9 mouse cellular contexts compared by ENCODE assay signal in the genomic region with DNA sequence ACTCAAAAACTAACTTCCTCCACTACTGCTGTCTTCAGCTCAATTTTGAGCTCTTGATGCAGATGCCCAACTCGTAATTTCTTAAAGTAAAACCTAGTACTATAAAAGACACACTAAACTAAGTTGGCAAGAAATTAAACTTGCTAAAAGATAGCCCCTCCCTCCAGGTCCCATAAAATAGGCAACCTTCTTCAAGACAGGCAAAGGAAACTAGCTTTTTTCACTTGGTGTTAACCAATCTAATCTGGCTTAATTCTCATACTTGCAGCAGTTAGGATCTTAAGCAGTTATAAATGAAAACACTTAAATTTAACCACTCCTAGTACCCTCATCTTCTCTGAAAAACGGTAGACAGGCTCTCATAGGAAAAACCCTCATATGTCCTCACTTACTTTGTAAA. TPM values are rescaled to one million over a fixed set of nuclear protein-coding genes. Genes with fewer than 3 reads are reported as not detected.
A peak's percentile ranks its signal among the peaks of the same experiment; 100 is the strongest.
DNase-seq lines count a peak whose midpoint lies in the region; ATAC-seq lines count a peak whose summit lies in the region.
"Had no signal": no experiment of that assay in that cellular context is flagged by ENCODE, and none has a peak within 500 bp of the region (broad histone marks: within the 10 kb centered on the region; RNA-seq: fewer than 3 reads in every experiment).

No protein-coding gene starts in this region.

- no peak for DNase-seq in kidney, postnatal 36 days
- DNase-seq in intestine, embryonic 14.5 days (ENCODE audit: low spot score): no peak
- DNase-seq in B cell, adult 2 months: no peak
- no peak for DNase-seq in frontal cortex, postnatal 14 days (ENCODE audit: low spot score in 2 of 2)
- DNase-seq: cerebellum, adult 11-12 months had no signal

- no peaks in the 10 kb centered on the region for H3K27me3 ChIP-seq in kidney, embryonic 14.5 days (ENCODE audit: control insufficient read depth, insufficient read depth, low read length)
- H3K27me3 ChIP-seq in embryonic facial prominence, embryonic 12.5 days: no peaks in the 10 kb centered on the region
- no peaks in the 10 kb centered on the region for H3K27me3 ChIP-seq in intestine, embryonic 14.5 days (replicated peaks; ENCODE audit: control insufficient read depth, insufficient read depth, low read length)
- no peaks in the 10 kb centered on the region for H3K27me3 ChIP-seq in midbrain, embryonic 16.5 days (ENCODE audit: control insufficient read depth, insufficient read depth, low read depth, low read length)

- H3K4me1 ChIP-seq in kidney, embryonic 14.5 days (ENCODE audit: control insufficient read depth, insufficient read depth, low read length): peaks cover 8% of the 10 kb centered on the region
- peaks cover 8% of the 10 kb centered on the region for H3K4me1 ChIP-seq in embryonic facial prominence, embryonic 12.5 days
- H3K4me1 ChIP-seq in intestine, embryonic 14.5 days (replicated peaks; ENCODE audit: control insufficient read depth, insufficient read depth, low read length): peaks cover 15% of the 10 kb centered on the region; the same call in 1 of the 2 replicates
- peaks cover 30% of the 10 kb centered on the region for H3K4me1 ChIP-seq in midbrain, embryonic 16.5 days (ENCODE audit: control insufficient read depth, insufficient read depth, low read length)

- peak overlapping the region; percentile 87 for H3K4me3 ChIP-seq in kidney, embryonic 14.5 days (ENCODE audit: low read length)
- H3K4me3 ChIP-seq in embryonic facial prominence, embryonic 12.5 days: peak overlapping the region; percentile 94
- peak overlapping the region; percentile 82 for H3K4me3 ChIP-seq in intestine, embryonic 14.5 days (ENCODE audit: low read depth, low read length)
- H3K4me3 ChIP-seq in midbrain, embryonic 16.5 days (ENCODE audit: low read depth, low read length): peak overlapping the region; percentile 92

- peak overlapping the region; percentile 98; the same call in 1 of the 2 replicates for H3K9ac ChIP-seq in kidney, embryonic 14.5 days (ENCODE audit: low read depth, low read length)
- peak overlapping the region; percentile 96; the same call in 1 of the 2 replicates for H3K9ac ChIP-seq in embryonic facial prominence, embryonic 12.5 days
- peak overlapping the region; percentile 94 for H3K9ac ChIP-seq in intestine, embryonic 14.5 days (ENCODE audit: low read length)
- H3K9ac ChIP-seq in midbrain, embryonic 16.5 days (ENCODE audit: low read depth, low read length): 0 out of 2 replicates have a peak overlapping the region, but pooled peaks have one; percentile 20

- ATAC-seq in kidney, embryonic 14.5 days (ENCODE audit: low FRiP score, low TSS enrichment): no peak
- no peak for ATAC-seq in embryonic facial prominence, embryonic 12.5 days (ENCODE audit: insufficient number of reproducible peaks, insufficient read depth, low FRiP score, low TSS enrichment)
- ATAC-seq in intestine, embryonic 14.5 days (replicated peaks; ENCODE audit: low FRiP score, low TSS enrichment, low read depth): no peak
- ATAC-seq in midbrain, embryonic 16.5 days: no peak
- ATAC-seq in inflammation-experienced regulatory T-cells, adult 6 months: no peak

- H3K36me3 ChIP-seq in kidney, embryonic 14.5 days (ENCODE audit: control insufficient read depth, insufficient read depth, low read length): no peaks in the 10 kb centered on the region
- no peaks in the 10 kb centered on the region for H3K36me3 ChIP-seq in embryonic facial prominence, embryonic 12.5 days
- H3K36me3 ChIP-seq in intestine, embryonic 14.5 days (ENCODE audit: control insufficient read depth, insufficient read depth, low read length): no peaks in the 10 kb centered on the region
- H3K36me3 ChIP-seq in midbrain, embryonic 16.5 days (ENCODE audit: control insufficient read depth, insufficient read depth, low read length): no peaks in the 10 kb centered on the region

- WGBS in kidney, embryonic 14.5 days: 14% methylated on average over 2 of the region's 2 CpGs
- 25% methylated on average over 2 of the region's 2 CpGs for WGBS in embryonic facial prominence, embryonic 12.5 days
- 13% methylated on average over 2 of the region's 2 CpGs for WGBS in intestine, embryonic 14.5 days
- 24% methylated on average over 2 of the region's 2 CpGs for WGBS in midbrain, embryonic 16.5 days

- peak overlapping the region; percentile 82 for H3K4me2 ChIP-seq in kidney, embryonic 14.5 days (replicated peaks; ENCODE audit: low read depth, low read length)
- peak overlapping the region; percentile 73 for H3K4me2 ChIP-seq in embryonic facial prominence, embryonic 12.5 days (replicated peaks)
- peak overlapping the region; percentile 61 for H3K4me2 ChIP-seq in intestine, embryonic 14.5 days (ENCODE audit: low read length)
- H3K4me2 ChIP-seq in midbrain, embryonic 16.5 days (ENCODE audit: low read length): peak overlapping the region; percentile 82

- H3K27ac ChIP-seq in kidney, embryonic 14.5 days (ENCODE audit: low read depth, low read length): no peak overlapping the region
- no peak overlapping the region for H3K27ac ChIP-seq in embryonic facial prominence, embryonic 12.5 days
- no peak overlapping the region for H3K27ac ChIP-seq in intestine, embryonic 14.5 days (ENCODE audit: low read depth)
- no peak overlapping the region for H3K27ac ChIP-seq in midbrain, embryonic 16.5 days (ENCODE audit: low read length)

- no peaks in the 10 kb centered on the region for H3K9me3 ChIP-seq in kidney, embryonic 14.5 days (ENCODE audit: control insufficient read depth, low read length)
- no peaks in the 10 kb centered on the region for H3K9me3 ChIP-seq in embryonic facial prominence, embryonic 12.5 days
- H3K9me3 ChIP-seq in intestine, embryonic 14.5 days (ENCODE audit: control insufficient read depth, low read length): no peaks in the 10 kb centered on the region
- H3K9me3 ChIP-seq in midbrain, embryonic 16.5 days (replicated peaks; ENCODE audit: control insufficient read depth, low read length, poor library complexity, severe bottlenecking): no peaks in the 10 kb centered on the region

RNA-seq across cellular contexts. Expression of a gene that starts 2.3 kb away (rescaled TPM):
- polyA plus RNA-seq in kidney, embryonic 14.5 days (2014; fragmentation: Nextera tagmentation; extraction: Ambion mirVana): 51.7 and 51.8 TPM in 2 replicates
- 39.4 and 41.4 TPM in 2 replicates for polyA plus RNA-seq in embryonic facial prominence, embryonic 12.5 days (2016; fragmentation: Nextera tagmentation; extraction: Ambion mirVana)
- 38.6 and 42.3 TPM in 2 replicates for polyA plus RNA-seq in intestine, embryonic 14.5 days (2014; fragmentation: Nextera tagmentation; extraction: Ambion mirVana)
- polyA plus RNA-seq in midbrain, embryonic 16.5 days (2015; fragmentation: Nextera tagmentation; extraction: Ambion mirVana): 28.9 and 34.1 TPM in 2 replicates
- 10 to 100 TPM; 44.7 to 85.4 (median 83.8) TPM for polyA plus RNA-seq in inflammation-experienced regulatory T-cells, adult 6 months (2017; shearing (Covaris generic))

RNA-seq across cellular contexts. Expression of a gene that starts 59.5 kb away (rescaled TPM):
- 53.7 and 70.4 TPM in 2 replicates for polyA plus RNA-seq in kidney, embryonic 14.5 days (2014; fragmentation: Nextera tagmentation; extraction: Ambion mirVana)
- 65.2 and 69.5 TPM in 2 replicates for polyA plus RNA-seq in embryonic facial prominence, embryonic 12.5 days (2016; fragmentation: Nextera tagmentation; extraction: Ambion mirVana)
- polyA plus RNA-seq in intestine, embryonic 14.5 days (2014; fragmentation: Nextera tagmentation; extraction: Ambion mirVana): 54.4 and 58.0 TPM in 2 replicates
- 50.8 and 52.1 TPM in 2 replicates for polyA plus RNA-seq in midbrain, embryonic 16.5 days (2015; fragmentation: Nextera tagmentation; extraction: Ambion mirVana)
- polyA plus RNA-seq in inflammation-experienced regulatory T-cells, adult 6 months (2017; shearing (Covaris generic)): 10 to 100 TPM; 39.3 to 62.7 (median 43.0) TPM

Comparison
In these comparisons a context has a peak if more than half of its experiments do, and no peak if none do; other contexts are left out.
1. H3K9ac ChIP-seq: peak in every context shown above with its lines; median percentile 98 in kidney, embryonic 14.5 days; 96 in embryonic facial prominence, embryonic 12.5 days; 94 in intestine, embryonic 14.5 days; 20 in midbrain, embryonic 16.5 days.